Mouse (Mus musculus) brain, adult 2 months (tissue): ENCODE results near the gene Zzz3.

Experiments used
- DNase-seq: peaks from one replicate; pipeline ENCODE4 v3.0.0; 2011; ENCODE audit warnings: low read depth, low spot score

Zzz3 gene

GRCm38 (mm10) chr3:152395350-152396277 is at the start of gene Zzz3:
TSS of gene Zzz3 (plus strand) at chr3:152395473.
- DNase-seq = peak; percentile 97

- DNase-seq = peak; percentile 96
These were observed 49.3 kb upstream of the Zzz3 start, which contains the start of gene Usp33 for GRCm38 (mm10) chr3:152345732-152346632. TSS of gene Usp33 (plus strand) at chr3:152346478.

- DNase-seq = peak; percentile 60
These were observed 48.6 kb upstream of the Zzz3 start for GRCm38 (mm10) chr3:152346633-152347141.

GRCm38 (mm10) chr3:152347227-152347626 is 48.0 kb upstream of the Zzz3 start:
- DNase-seq = no peak

GRCm38 (mm10) chr3:152348011-152348830 is 47.1 kb upstream of the Zzz3 start:
- DNase-seq = no peak

- no peak for DNase-seq
These were observed 44.8 kb upstream of the Zzz3 start for GRCm38 (mm10) chr3:152350431-152350830.

GRCm38 (mm10) chr3:152350966-152351365 is 44.3 kb upstream of the Zzz3 start:
- no peak for DNase-seq

GRCm38 (mm10) chr3:152352289-152352688 is 43.0 kb upstream of the Zzz3 start:
- no peak for DNase-seq

- DNase-seq = no peak
These were observed 41.7 kb upstream of the Zzz3 start for GRCm38 (mm10) chr3:152353434-152354177.

- peak; percentile 49 for DNase-seq
These were observed 39.9 kb upstream of the Zzz3 start for GRCm38 (mm10) chr3:152355361-152355760.

- no peak for DNase-seq
These were observed 38.5 kb upstream of the Zzz3 start for GRCm38 (mm10) chr3:152356751-152357150.

- DNase-seq = peak; percentile 21
These were observed 36.1 kb upstream of the Zzz3 start for GRCm38 (mm10) chr3:152359151-152359550.

- DNase-seq = no peak
These were observed 31.1 kb upstream of the Zzz3 start for GRCm38 (mm10) chr3:152364181-152364580.

- no peak for DNase-seq
These were observed 19.2 kb upstream of the Zzz3 start for GRCm38 (mm10) chr3:152376063-152376462.

- DNase-seq = no peak
These were observed 11.2 kb upstream of the Zzz3 start for GRCm38 (mm10) chr3:152384106-152384505.

- DNase-seq = peak; percentile 97
These were observed 1.2 kb downstream of the Zzz3 start for GRCm38 (mm10) chr3:152396278-152396987.

GRCm38 (mm10) chr3:152396988-152397314 is 1.7 kb downstream of the Zzz3 start:
- DNase-seq = no peak

- no peak for DNase-seq
These were observed 2.2 kb downstream of the Zzz3 start for GRCm38 (mm10) chr3:152397335-152397940.

- no peak for DNase-seq
These were observed 5.2 kb downstream of the Zzz3 start for GRCm38 (mm10) chr3:152400441-152400840.
